In genomic region chr9:40403750-40404149, GRCm38 (mm10) we compare ENCODE assay signal across 22 mouse cellular contexts.
A peak's percentile ranks its signal among the peaks of the same experiment; 100 is the strongest.
DNase-seq lines count a peak whose midpoint lies in the region; ATAC-seq lines count a peak whose summit lies in the region.
"Had no signal": no experiment of that assay in that cellular context is flagged by ENCODE, and none has a peak within 500 bp of the region (broad histone marks: within the 10 kb centered on the region; RNA-seq: fewer than 3 reads in every experiment).

No protein-coding gene starts in this region.

- ATAC-seq in frontal cortex, adult (ENCODE audit: low TSS enrichment), result peak; percentile 65
- 0 out of 2 replicates have a peak, but pooled peaks have one; percentile 15 for ATAC-seq in limb, embryonic 12.5 days (ENCODE audit: insufficient number of reproducible peaks, insufficient read depth, low FRiP score, low TSS enrichment, low read depth)
- ATAC-seq: activated CD4-positive, CD25-positive, alpha-beta regulatory T cell, adult 4 months; Patski had no signal

- H3K27ac ChIP-seq in limb, embryonic 12.5 days, result no peak overlapping the region
- H3K27ac ChIP-seq in limb, embryonic 10.5 days, result no peak overlapping the region
- H3K27ac ChIP-seq: embryonic facial prominence, embryonic 15.5 days; forebrain, embryonic 10.5 days; hindbrain, embryonic 10.5 days; hindbrain, embryonic 14.5 days had no signal

- H3K9me3 ChIP-seq in limb, embryonic 12.5 days, result no peaks in the 10 kb centered on the region
- H3K9me3 ChIP-seq in limb, embryonic 10.5 days (replicated peaks), result no peaks in the 10 kb centered on the region
- H3K9me3 ChIP-seq: embryonic facial prominence, embryonic 15.5 days; forebrain, embryonic 10.5 days; heart, embryonic 12.5 days; hindbrain, embryonic 10.5 days had no signal

- 76% methylated on average over 7 of the region's 7 CpGs for WGBS in limb, embryonic 12.5 days
- WGBS in limb, embryonic 10.5 days, result 78% methylated on average over 7 of the region's 7 CpGs

- no peak overlapping the region for H3K4me3 ChIP-seq in limb, embryonic 12.5 days (replicated peaks)
- H3K4me3 ChIP-seq in limb, embryonic 10.5 days, result no peak overlapping the region
- H3K4me3 ChIP-seq: embryonic facial prominence, embryonic 15.5 days; erythroblast, embryonic 14.5 days; forebrain, embryonic 10.5 days; heart, embryonic 12.5 days; hindbrain, embryonic 10.5 days had no signal

- DNase-seq in frontal cortex, postnatal 10 days (ENCODE audit: low spot score in 2 of 2), result no peak
- DNase-seq in layer of hippocampus, adult 9-11 months, result peak; percentile 52
- DNase-seq in layer of hippocampus, postnatal 36 days, result no peak
- no peak for DNase-seq in limb, embryonic 10.5 days (ENCODE audit: low spot score)
- DNase-seq in brain, adult 2 months (ENCODE audit: low read depth, low spot score), result peak; percentile 81
- DNase-seq in urinary bladder, postnatal 25 days (ENCODE audit: low spot score), result no peak
- DNase-seq: adrenal gland, postnatal 14 days; cerebellum, adult 18-20 months; cerebellum, postnatal 10 days; embryo, embryonic 11 days; gastrocnemius, postnatal 10 days had no signal

- H3K9ac ChIP-seq in limb, embryonic 12.5 days (replicated peaks), result no peak overlapping the region
- H3K9ac ChIP-seq: embryonic facial prominence, embryonic 15.5 days; heart, embryonic 12.5 days; hindbrain, embryonic 14.5 days had no signal

- H3K27me3 ChIP-seq in limb, embryonic 12.5 days, result 0 out of 2 replicates have a peak, but pooled peaks cover 6% of the 10 kb centered on the region
- no peaks in the 10 kb centered on the region for H3K27me3 ChIP-seq in limb, embryonic 10.5 days (ENCODE audit: low read depth, poor library complexity, severe bottlenecking)
- H3K27me3 ChIP-seq: CH12.LX; embryonic facial prominence, embryonic 15.5 days; heart, embryonic 12.5 days; Patski had no signal

- no peak overlapping the region for H3K4me2 ChIP-seq in limb, embryonic 12.5 days
- H3K4me2 ChIP-seq: embryonic facial prominence, embryonic 15.5 days; heart, embryonic 12.5 days; hindbrain, embryonic 14.5 days had no signal

- H3K4me1 ChIP-seq in limb, embryonic 12.5 days (replicated peaks), result 0 out of 2 replicates have a peak, but pooled peaks cover 3% of the 10 kb centered on the region
- no peaks in the 10 kb centered on the region for H3K4me1 ChIP-seq in limb, embryonic 10.5 days
- H3K4me1 ChIP-seq: embryonic facial prominence, embryonic 15.5 days had no signal

- H3K36me3 ChIP-seq in limb, embryonic 12.5 days, result no peaks in the 10 kb centered on the region
- no peaks in the 10 kb centered on the region for H3K36me3 ChIP-seq in limb, embryonic 10.5 days
- H3K36me3 ChIP-seq: embryonic facial prominence, embryonic 15.5 days; forebrain, embryonic 10.5 days; heart, embryonic 12.5 days; hindbrain, embryonic 10.5 days had no signal

Comparison
In these comparisons a context has a peak if more than half of its experiments do, and no peak if none do; other contexts are left out.
1. DNase-seq: peak in layer of hippocampus, adult 9-11 months (single experiment) and brain, adult 2 months (single experiment); none in frontal cortex, postnatal 10 days (0 of 2), layer of hippocampus, postnatal 36 days (0 of 2), limb, embryonic 10.5 days (single experiment) and urinary bladder, postnatal 25 days (single experiment).